Mouse (Mus musculus): ENCODE results near the gene Nipa2. TPM values are rescaled to one million over a fixed set of nuclear protein-coding genes. Genes with fewer than 3 reads are reported as not detected.

Gene Nipa2
- polyA plus RNA-seq, 1 experiment: 14.5 TPM

DNA sequence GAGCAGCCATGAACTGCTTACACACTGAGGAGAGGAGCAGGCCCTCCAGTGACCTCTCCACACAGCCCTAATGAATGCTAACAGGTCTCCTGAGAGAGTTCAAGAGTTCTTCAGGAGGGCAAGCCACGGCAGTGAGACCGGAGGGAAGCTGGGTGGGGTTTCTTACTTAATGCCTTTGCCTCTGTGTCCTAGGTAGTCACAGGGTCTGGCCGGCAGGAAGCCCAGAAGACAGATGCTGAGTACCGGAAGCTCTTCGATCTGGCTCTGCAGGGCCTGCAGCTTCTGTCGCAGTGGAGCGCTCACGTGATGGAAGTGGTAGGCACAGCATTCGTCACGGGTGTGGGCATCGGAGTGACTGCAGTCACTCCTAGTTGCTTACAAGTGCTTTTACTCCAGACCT is 70.5 kb downstream of the Nipa2 start:
- TF ChIP-seq MYOG (IDR thresholded peaks at IDR 0.05; ENCODE audit: control insufficient read depth in 1 of 3, insufficient read depth in 1 of 3, insufficient read length in 2 of 3, low read depth in 2 of 3): no peak
- no peak for TF ChIP-seq MAX (IDR thresholded peaks at IDR 0.05; ENCODE audit: low read depth)
- TF ChIP-seq REST (IDR thresholded peaks at IDR 0.05; ENCODE audit: insufficient read depth, insufficient read length): no peak
- Histone ChIP-seq H3K27me3 (ENCODE audit: control insufficient read depth, insufficient read depth, insufficient read length) (no peaks in the 10 kb centered on the region), H3ac (ENCODE audit: control insufficient read depth, insufficient read length) (no peak overlapping the region), H3K4me2 (ENCODE audit: low read depth) (no peak overlapping the region), H3K79me2 (ENCODE audit: control insufficient read depth, insufficient read depth) (no peaks in the 10 kb centered on the region), H3K4me3 (no peak overlapping the region), H3K36me3 (ENCODE audit: control insufficient read depth, insufficient read depth) (peaks cover 31% of the 10 kb centered on the region)

DNA sequence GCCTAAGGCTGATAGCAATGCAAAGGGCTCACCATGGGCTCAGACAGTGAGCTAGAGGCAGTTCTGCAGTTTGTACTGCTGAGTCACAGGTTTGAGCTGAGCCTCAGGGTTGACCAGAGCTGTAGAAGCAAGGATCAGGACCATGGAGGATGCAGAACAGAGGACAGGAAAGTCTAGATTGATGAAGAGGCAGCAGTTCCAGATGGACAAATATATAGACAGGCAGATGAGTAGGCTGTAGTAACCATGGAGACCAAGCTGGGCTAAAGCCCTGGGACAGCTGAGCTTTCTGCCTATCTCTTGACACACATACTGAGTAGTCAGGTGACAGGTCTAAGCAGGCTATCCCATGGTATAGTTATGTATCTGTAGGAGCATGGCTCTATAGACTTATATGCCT is 71.5 kb downstream of the Nipa2 start:
- H3K4me3 ChIP-seq: no peak overlapping the region
- H3ac ChIP-seq (ENCODE audit: control insufficient read depth, insufficient read length): no peak overlapping the region
- peaks cover 31% of the 10 kb centered on the region for H3K36me3 ChIP-seq (ENCODE audit: control insufficient read depth, insufficient read depth)
- H3K79me2 ChIP-seq (ENCODE audit: control insufficient read depth, insufficient read depth): no peaks in the 10 kb centered on the region
- H3K4me2 ChIP-seq (ENCODE audit: low read depth): no peak overlapping the region
- no peak for TF ChIP-seq REST (IDR thresholded peaks at IDR 0.05; ENCODE audit: insufficient read depth, insufficient read length)
- no peak for TF ChIP-seq POLR2A (IDR thresholded peaks at IDR 0.05; ENCODE audit: insufficient read length, low read depth)
- no peak for TF ChIP-seq E2F4 (IDR thresholded peaks at IDR 0.05; ENCODE audit: insufficient read depth)
- TF ChIP-seq USF1 (IDR thresholded peaks at IDR 0.05; ENCODE audit: low read depth): no peak
- TF ChIP-seq TCF12 (IDR thresholded peaks at IDR 0.05; ENCODE audit: insufficient read depth, poor library complexity, severe bottlenecking): no peak
- TF ChIP-seq MAX (IDR thresholded peaks at IDR 0.05; ENCODE audit: low read depth): no peak
- TF ChIP-seq POLR2AphosphoS2 (IDR thresholded peaks at IDR 0.05; ENCODE audit: insufficient read length, low read depth): no peak
- no peak for TF ChIP-seq MYOG (IDR thresholded peaks at IDR 0.05; ENCODE audit: control insufficient read depth in 1 of 3, insufficient read depth in 1 of 3, insufficient read length in 2 of 3, low read depth in 2 of 3)
- TF ChIP-seq CEBPB (IDR thresholded peaks at IDR 0.05; ENCODE audit: insufficient read depth, poor library complexity, severe bottlenecking): no peak
- TF ChIP-seq SRF (IDR thresholded peaks at IDR 0.05; ENCODE audit: control insufficient read depth, insufficient read length, low read depth): no peak
- TF ChIP-seq MYOD1 (IDR thresholded peaks at IDR 0.05; ENCODE audit: control insufficient read depth in 1 of 3, insufficient read length in 2 of 3, low read depth in 2 of 3): no peak
- no peak for TF ChIP-seq TCF3 (IDR thresholded peaks at IDR 0.05; ENCODE audit: insufficient read length, low read depth)
- H3K27me3 ChIP-seq (ENCODE audit: control insufficient read depth, insufficient read depth, insufficient read length): no peaks in the 10 kb centered on the region

DNA sequence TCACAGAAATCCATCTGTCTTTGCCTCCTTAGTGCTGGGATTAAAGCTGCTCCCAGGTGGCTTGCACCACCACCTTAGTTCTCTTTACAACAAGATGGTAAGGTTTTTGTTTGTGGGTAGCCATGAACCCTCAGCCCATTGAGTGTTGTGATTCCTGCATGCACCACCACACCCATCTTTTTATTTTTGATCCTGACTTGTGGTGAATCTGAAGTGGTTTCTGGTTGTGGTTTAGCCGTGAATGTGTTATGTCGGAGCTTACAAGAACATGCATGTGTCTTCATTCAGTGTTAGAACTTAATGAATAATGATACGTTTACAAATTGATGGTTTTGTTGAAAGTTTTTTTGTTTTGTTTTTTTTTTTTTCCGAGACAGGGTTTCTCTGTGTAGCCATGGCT is 72.3 kb downstream of the Nipa2 start:
- Histone ChIP-seq H3K4me2 (ENCODE audit: low read depth) (no peak overlapping the region), H3K36me3 (ENCODE audit: control insufficient read depth, insufficient read depth) (peaks cover 29% of the 10 kb centered on the region), H3K27me3 (ENCODE audit: control insufficient read depth, insufficient read depth, insufficient read length) (no peaks in the 10 kb centered on the region), H3K4me3 (no peak overlapping the region), H3K79me2 (ENCODE audit: control insufficient read depth, insufficient read depth) (no peaks in the 10 kb centered on the region), H3ac (ENCODE audit: control insufficient read depth, insufficient read length) (no peak overlapping the region)
- no peak for TF ChIP-seq MYOD1 (IDR thresholded peaks at IDR 0.05; ENCODE audit: control insufficient read depth in 1 of 3, insufficient read length in 2 of 3, low read depth in 2 of 3)
- no peak for TF ChIP-seq MAX (IDR thresholded peaks at IDR 0.05; ENCODE audit: low read depth)
- no peak for TF ChIP-seq E2F4 (IDR thresholded peaks at IDR 0.05; ENCODE audit: insufficient read depth)

DNA sequence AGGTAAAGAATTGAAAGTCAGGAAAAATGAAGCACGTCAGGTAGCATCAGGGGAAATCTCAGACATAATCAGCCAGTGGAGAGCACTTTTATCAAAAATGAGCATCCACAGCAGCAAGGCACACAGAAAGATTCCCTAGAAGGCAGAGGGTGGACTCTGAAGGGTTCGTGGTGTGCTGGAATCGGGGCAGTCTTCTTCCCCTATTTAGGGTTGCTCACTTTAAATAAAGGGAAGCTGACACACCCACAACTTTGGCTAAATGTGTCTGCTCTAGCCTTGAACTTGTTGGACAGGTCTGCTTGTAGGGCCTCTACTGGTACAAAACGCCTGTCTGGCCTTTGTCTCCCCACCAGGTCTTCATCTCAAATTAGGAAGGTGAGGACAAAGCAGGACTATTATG is 73.7 kb downstream of the Nipa2 start:
- Histone ChIP-seq H3K79me2 (ENCODE audit: control insufficient read depth, insufficient read depth) (no peaks in the 10 kb centered on the region), H3ac (ENCODE audit: control insufficient read depth, insufficient read length) (no peak overlapping the region), H3K4me3 (no peak overlapping the region), H3K4me2 (ENCODE audit: low read depth) (no peak overlapping the region), H3K36me3 (ENCODE audit: control insufficient read depth, insufficient read depth) (peaks cover 25% of the 10 kb centered on the region), H3K27me3 (ENCODE audit: control insufficient read depth, insufficient read depth, insufficient read length) (no peaks in the 10 kb centered on the region)
- TF ChIP-seq TCF3 (IDR thresholded peaks at IDR 0.05; ENCODE audit: insufficient read length, low read depth): no peak
- TF ChIP-seq POLR2AphosphoS2 (IDR thresholded peaks at IDR 0.05; ENCODE audit: insufficient read length, low read depth): no peak
- no peak for TF ChIP-seq MAX (IDR thresholded peaks at IDR 0.05; ENCODE audit: low read depth)
- no peak for TF ChIP-seq TCF12 (IDR thresholded peaks at IDR 0.05; ENCODE audit: insufficient read depth, poor library complexity, severe bottlenecking)
- no peak for TF ChIP-seq E2F4 (IDR thresholded peaks at IDR 0.05; ENCODE audit: insufficient read depth)
- TF ChIP-seq CEBPB (IDR thresholded peaks at IDR 0.05; ENCODE audit: insufficient read depth, poor library complexity, severe bottlenecking): no peak
- TF ChIP-seq USF1 (IDR thresholded peaks at IDR 0.05; ENCODE audit: low read depth): no peak
- TF ChIP-seq MYOG (IDR thresholded peaks at IDR 0.05; ENCODE audit: control insufficient read depth in 1 of 3, insufficient read depth in 1 of 3, insufficient read length in 2 of 3, low read depth in 2 of 3): no peak
- no peak for TF ChIP-seq MYOD1 (IDR thresholded peaks at IDR 0.05; ENCODE audit: control insufficient read depth in 1 of 3, insufficient read length in 2 of 3, low read depth in 2 of 3)
- TF ChIP-seq POLR2A (IDR thresholded peaks at IDR 0.05; ENCODE audit: insufficient read length, low read depth): no peak

Other genes with a start within 250 kb of the Nipa2 start
- gene Siglech, start 194.3 kb downstream of the Nipa2 start, polyA plus RNA-seq (2012; fragmentation: generic; extraction: Trizol): not detected
- gene Tubgcp5, start 168.3 kb downstream of the Nipa2 start, polyA plus RNA-seq (2012; fragmentation: generic; extraction: Trizol): 2.3 TPM
- gene Cyfip1, start 120.7 kb downstream of the Nipa2 start, polyA plus RNA-seq (2012; fragmentation: generic; extraction: Trizol): 53.0 TPM
- gene Nipa1, start 57.5 kb upstream of the Nipa2 start, polyA plus RNA-seq (2012; fragmentation: generic; extraction: Trizol): 2.2 TPM
- gene Herc2, start 87.7 kb upstream of the Nipa2 start, polyA plus RNA-seq (2012; fragmentation: generic; extraction: Trizol): 10.0 TPM